Mouse (Mus musculus) megakaryocyte, embryonic 14.5 days (primary cell): ENCODE measurements at regions not wholly inside any gene's neighbourhood (a gene's known extent, or its start where the extent isn't known, plus 50 kb on each side); places are given as distances from the start of the nearest gene placed in this dataset.
A peak's percentile ranks its signal among the peaks of the same experiment; 100 is the strongest.

Experiments
- H3K27me3 ChIP-seq: replicated peaks from 2 replicates; pipeline ENCODE3; 2012; ENCODE audit warnings: inconsistent platforms
- H3K36me3 ChIP-seq: replicated peaks from 2 replicates; pipeline ENCODE3; 2012; ENCODE audit warnings: low read length, inconsistent platforms, mixed read lengths
- H3K4me1 ChIP-seq: 2 replicates; pipeline ENCODE4 v1.6.1; 2012; ENCODE audit warnings: inconsistent platforms
- H3K4me3 ChIP-seq: replicated peaks from 2 replicates; pipeline ENCODE3; 2012; ENCODE audit warnings: moderate library complexity, mild to moderate bottlenecking, inconsistent platforms
- H3K9me3 ChIP-seq: 2 replicates; pipeline ENCODE4 v1.6.1; 2012; ENCODE audit warnings: inconsistent platforms
- FLI1 ChIP-seq: IDR thresholded peaks from 2 replicates; pipeline ENCODE4 v1.6.1; 2012; ENCODE audit warnings: low read length, inconsistent platforms, mixed read lengths
- GATA1 ChIP-seq: IDR thresholded peaks from 3 replicates; pipeline ENCODE4 v1.6.1; 2012; ENCODE audit warnings: mixed read lengths, low read length, inconsistent platforms, borderline replicate concordance

- no peaks in the 10 kb centered on the region for H3K9me3 ChIP-seq
- peaks cover 27% of the 10 kb centered on the region for H3K4me1 ChIP-seq
- H3K27me3 ChIP-seq: peaks cover 24% of the 10 kb centered on the region
- H3K4me3 ChIP-seq: no peak overlapping the region
- no peaks in the 10 kb centered on the region for H3K36me3 ChIP-seq
- TF ChIP-seq FLI1 (no peak), GATA1 (no peak)
These were observed 172.6 kb downstream of the 9530068E07Rik start for GRCm38 (mm10) chr11:52568794-52569193.

GRCm38 (mm10) chr11:52569759-52570158, 173.5 kb downstream of the 9530068E07Rik start:
- TF ChIP-seq GATA1 (no peak), FLI1 (no peak)
- no peaks in the 10 kb centered on the region for H3K9me3 ChIP-seq
- no peaks in the 10 kb centered on the region for H3K36me3 ChIP-seq
- H3K4me3 ChIP-seq: peak overlapping the region; percentile 39
- H3K4me1 ChIP-seq: peaks cover 28% of the 10 kb centered on the region
- H3K27me3 ChIP-seq: peaks cover 31% of the 10 kb centered on the region

GRCm38 (mm10) chr11:52578471-52578870, 182.2 kb downstream of the 9530068E07Rik start:
- peaks cover 41% of the 10 kb centered on the region for H3K27me3 ChIP-seq
- TF ChIP-seq FLI1: no peak
- TF ChIP-seq GATA1: no peak
- H3K4me1 ChIP-seq: peaks cover 7% of the 10 kb centered on the region; the same call in 1 of the 2 replicates
- H3K36me3 ChIP-seq: no peaks in the 10 kb centered on the region
- no peak overlapping the region for H3K4me3 ChIP-seq
- peaks cover 15% of the 10 kb centered on the region for H3K9me3 ChIP-seq

GRCm38 (mm10) chr11:52579764-52580377, 183.6 kb downstream of the 9530068E07Rik start:
- Histone ChIP-seq H3K4me1 (peaks cover 4% of the 10 kb centered on the region; the same call in 1 of the 2 replicates), H3K9me3 (peaks cover 27% of the 10 kb centered on the region), H3K4me3 (no peak overlapping the region), H3K27me3 (peaks cover 34% of the 10 kb centered on the region), H3K36me3 (no peaks in the 10 kb centered on the region)
- TF ChIP-seq GATA1 (no peak), FLI1 (no peak)

GRCm38 (mm10) chr11:52591596-52592180, 172.7 kb upstream of the Fstl4 start:
- H3K36me3 ChIP-seq: no peaks in the 10 kb centered on the region
- H3K27me3 ChIP-seq: peaks cover 26% of the 10 kb centered on the region
- H3K4me3 ChIP-seq: no peak overlapping the region
- no peak for TF ChIP-seq GATA1
- no peak for TF ChIP-seq FLI1
- H3K4me1 ChIP-seq: no peaks in the 10 kb centered on the region
- H3K9me3 ChIP-seq: peaks cover 51% of the 10 kb centered on the region

- peaks cover 12% of the 10 kb centered on the region for H3K27me3 ChIP-seq
- H3K4me3 ChIP-seq: no peak overlapping the region
- peaks cover 63% of the 10 kb centered on the region for H3K9me3 ChIP-seq
- TF ChIP-seq GATA1 (no peak), FLI1 (no peak)
- no peaks in the 10 kb centered on the region for H3K4me1 ChIP-seq
- H3K36me3 ChIP-seq: no peaks in the 10 kb centered on the region
These were observed 170.3 kb upstream of the Fstl4 start for GRCm38 (mm10) chr11:52594092-52594491.

GRCm38 (mm10) chr11:52601196-52601595, 163.2 kb upstream of the Fstl4 start:
- TF ChIP-seq FLI1: no peak
- TF ChIP-seq GATA1: no peak
- Histone ChIP-seq H3K4me1 (no peaks in the 10 kb centered on the region), H3K9me3 (peaks cover 19% of the 10 kb centered on the region), H3K4me3 (no peak overlapping the region), H3K27me3 (peaks cover 29% of the 10 kb centered on the region), H3K36me3 (no peaks in the 10 kb centered on the region)

- Histone ChIP-seq H3K36me3 (no peaks in the 10 kb centered on the region), H3K4me3 (no peak overlapping the region), H3K9me3 (peaks cover 18% of the 10 kb centered on the region), H3K4me1 (no peaks in the 10 kb centered on the region), H3K27me3 (peaks cover 34% of the 10 kb centered on the region)
- TF ChIP-seq FLI1 (no peak), GATA1 (no peak)
These were observed 162.3 kb upstream of the Fstl4 start for GRCm38 (mm10) chr11:52602061-52602561.

GRCm38 (mm10) chr11:52602796-52603195, 161.6 kb upstream of the Fstl4 start:
- H3K9me3 ChIP-seq: peaks cover 13% of the 10 kb centered on the region
- H3K36me3 ChIP-seq: no peaks in the 10 kb centered on the region
- H3K27me3 ChIP-seq: peaks cover 34% of the 10 kb centered on the region
- no peaks in the 10 kb centered on the region for H3K4me1 ChIP-seq
- no peak overlapping the region for H3K4me3 ChIP-seq
- no peak for TF ChIP-seq FLI1
- TF ChIP-seq GATA1: no peak

- H3K4me3 ChIP-seq: no peak overlapping the region
- H3K27me3 ChIP-seq: peaks cover 8% of the 10 kb centered on the region
- no peaks in the 10 kb centered on the region for H3K4me1 ChIP-seq
- H3K9me3 ChIP-seq: peaks cover 38% of the 10 kb centered on the region
- no peaks in the 10 kb centered on the region for H3K36me3 ChIP-seq
- no peak for TF ChIP-seq FLI1
- no peak for TF ChIP-seq GATA1
These were observed 153.7 kb upstream of the Fstl4 start for GRCm38 (mm10) chr11:52610681-52611165.
